Mouse (Mus musculus) olfactory bulb, adult 2 months (tissue): ENCODE measurements around the gene Serbp1.

ENCODE experiments used
- CTCF ChIP-seq: fragments of 200-500 bp; IDR thresholded peaks from 2 replicates; pipeline ENCODE4 v1.5.1; 2012; ENCODE audit warnings: low read depth, mild to moderate bottlenecking, low read length, moderate library complexity; ENCODE audit not compliant: insufficient read depth
- POLR2A ChIP-seq: fragments of 200-500 bp; IDR thresholded peaks from 2 replicates; pipeline ENCODE4 v1.6.1; 2012; ENCODE audit warnings: mild to moderate bottlenecking, low read depth, low read length, moderate library complexity; ENCODE audit not compliant: insufficient read depth

GRCm38 (mm10) chr6:67220731-67221130 lies 17.2 kb upstream of the Serbp1 start:
- TF ChIP-seq POLR2A (no peak), CTCF (no peak)
